Mouse (Mus musculus) effector memory CD4-positive, alpha-beta T cell, adult 5 months (primary cell): ENCODE measurements around the gene Smarcd1. TPM values are rescaled to one million over a fixed set of nuclear protein-coding genes. Genes with fewer than 3 reads are reported as not detected.

Experiments used
- polyA plus RNA-seq: library from polyadenylated mRNA; unstranded; fragments of 100-300 nt; shearing (Covaris generic); gene quantifications from one replicate; pipeline ENCODE4 v1.2.1, GENCODE M21; 2017

Gene Smarcd1
- 24.9 TPM for polyA plus RNA-seq

GRCm38 (mm10) chr15:99701999-99702900 is at the start of gene Smarcd1:
Smarcd1 (plus strand) TSS chr15:99702129.

DNA sequence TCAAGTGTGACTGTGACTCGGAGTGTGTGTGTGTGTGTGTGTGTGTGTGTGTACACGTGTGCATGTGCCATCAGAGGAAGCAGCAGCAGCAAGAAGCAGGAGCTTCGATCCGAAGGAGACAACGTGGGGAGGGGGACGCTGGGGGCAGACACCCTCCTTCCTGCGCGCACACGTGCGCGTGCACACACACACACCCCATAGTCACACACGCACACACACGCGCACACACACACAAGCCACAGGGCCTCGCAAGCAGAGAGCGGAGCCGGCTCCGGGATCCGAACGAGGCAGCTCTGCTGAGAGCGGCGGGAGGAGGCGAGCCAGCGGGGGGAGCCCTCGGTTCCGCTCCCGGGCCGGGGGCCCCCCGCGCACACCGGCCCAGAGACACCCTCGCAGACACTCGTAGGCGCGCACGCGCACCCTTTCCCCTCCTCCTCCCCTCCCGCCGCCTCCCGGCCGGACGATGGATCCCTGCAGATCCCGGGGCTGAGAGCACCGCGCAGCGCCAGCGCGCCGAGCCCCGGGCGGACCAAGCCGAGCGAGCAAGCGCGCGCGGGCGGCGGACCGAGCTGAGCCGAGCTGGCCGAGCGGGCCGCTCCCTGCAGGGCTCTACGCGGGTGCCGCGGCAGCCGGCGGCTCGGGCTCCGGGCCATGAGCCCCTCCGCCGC is 31.6 kb upstream of the Smarcd1 start, which contains the start of gene Asic1:
Gene Asic1 (plus strand): TSS at position 215 of the 668 bp plus-strand sequence.

GRCm38 (mm10) chr15:99705440-99706048 is 3.6 kb downstream of the Smarcd1 start, which contains the start of gene Gm17349:
Gm17349 (minus strand) TSS chr15:99705490.

GRCm38 (mm10) chr15:99717386-99718334 is 15.7 kb downstream of the Smarcd1 start, which contains the start of gene Gpd1:
Gpd1 (plus strand) TSS chr15:99717515.

DNA sequence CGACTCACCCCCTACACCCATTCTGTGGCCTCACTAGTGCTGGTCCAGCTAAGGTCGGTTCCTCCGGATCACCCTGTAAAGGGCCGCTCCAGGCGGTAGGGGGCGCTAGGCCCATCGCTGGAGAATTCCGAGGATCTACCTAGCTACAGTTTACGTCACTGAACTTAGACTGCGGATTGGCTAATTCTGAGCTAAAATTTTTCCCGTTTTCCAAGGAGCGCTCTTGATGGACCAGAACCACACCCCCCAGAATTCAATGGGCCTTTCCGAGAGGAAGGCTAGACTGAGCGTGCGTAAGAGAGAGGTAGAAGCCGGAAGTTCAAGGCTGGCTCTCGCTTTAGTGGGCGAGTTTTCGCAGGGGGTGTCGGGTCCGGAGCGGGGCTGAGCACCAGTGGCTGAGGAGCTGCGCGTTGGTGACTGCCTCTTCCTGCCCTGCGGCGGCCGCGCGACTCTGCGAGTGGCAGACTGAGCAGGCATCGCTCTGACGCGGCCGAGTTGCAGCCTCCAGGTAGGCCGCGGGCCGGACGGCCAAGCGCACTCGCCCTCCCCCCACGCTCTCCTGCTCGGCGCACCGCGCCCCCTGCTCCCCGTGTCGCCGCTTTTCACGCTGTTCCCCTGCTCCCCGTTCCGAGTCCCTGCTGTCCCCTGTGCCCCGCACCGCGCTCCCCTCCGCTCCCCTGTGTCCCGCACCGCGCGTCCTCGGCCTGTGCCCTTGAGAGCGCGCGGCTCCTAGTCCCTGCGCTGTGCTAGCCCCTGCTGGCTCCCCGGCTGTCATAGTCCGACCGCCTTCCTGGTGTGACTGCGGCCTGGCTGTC is 23.6 kb downstream of the Smarcd1 start, which contains the start of gene Cox14:
Gene Cox14 (plus strand): TSS at position 278 of the 815 bp plus-strand sequence.

Other genes with a start within 250 kb of the Smarcd1 start
- 9.1 TPM for gene Nckap5l, start 244.4 kb upstream of the Smarcd1 start, polyA plus RNA-seq
- gene Bcdin3d, start 227.4 kb upstream of the Smarcd1 start, polyA plus RNA-seq, result 8.4 TPM
- gene Faim2, start 174.0 kb upstream of the Smarcd1 start, polyA plus RNA-seq, result not detected
- not detected for gene Aqp2, start 123.1 kb upstream of the Smarcd1 start, polyA plus RNA-seq
- not detected for gene Aqp5, start 111.3 kb upstream of the Smarcd1 start, polyA plus RNA-seq
- not detected for gene Aqp6, start 100.7 kb upstream of the Smarcd1 start, polyA plus RNA-seq
- gene Racgap1, start 50.5 kb upstream of the Smarcd1 start, polyA plus RNA-seq, result 10.4 TPM
- 0.61 TPM for gene Asic1, start 31.8 kb upstream of the Smarcd1 start, polyA plus RNA-seq
- not detected for gene Gm17349, start 3.4 kb downstream of the Smarcd1 start, polyA plus RNA-seq
- gene Gpd1, start 15.4 kb downstream of the Smarcd1 start, polyA plus RNA-seq, result not detected
- gene Cox14, start 23.5 kb downstream of the Smarcd1 start, polyA plus RNA-seq, result 115 TPM
- 64.6 TPM for gene Cers5, start 70.8 kb downstream of the Smarcd1 start, polyA plus RNA-seq
- 0.54 TPM for gene Lima1, start 173.3 kb downstream of the Smarcd1 start, polyA plus RNA-seq